16 mouse cellular contexts compared by ENCODE assay signal in the genomic region with DNA sequence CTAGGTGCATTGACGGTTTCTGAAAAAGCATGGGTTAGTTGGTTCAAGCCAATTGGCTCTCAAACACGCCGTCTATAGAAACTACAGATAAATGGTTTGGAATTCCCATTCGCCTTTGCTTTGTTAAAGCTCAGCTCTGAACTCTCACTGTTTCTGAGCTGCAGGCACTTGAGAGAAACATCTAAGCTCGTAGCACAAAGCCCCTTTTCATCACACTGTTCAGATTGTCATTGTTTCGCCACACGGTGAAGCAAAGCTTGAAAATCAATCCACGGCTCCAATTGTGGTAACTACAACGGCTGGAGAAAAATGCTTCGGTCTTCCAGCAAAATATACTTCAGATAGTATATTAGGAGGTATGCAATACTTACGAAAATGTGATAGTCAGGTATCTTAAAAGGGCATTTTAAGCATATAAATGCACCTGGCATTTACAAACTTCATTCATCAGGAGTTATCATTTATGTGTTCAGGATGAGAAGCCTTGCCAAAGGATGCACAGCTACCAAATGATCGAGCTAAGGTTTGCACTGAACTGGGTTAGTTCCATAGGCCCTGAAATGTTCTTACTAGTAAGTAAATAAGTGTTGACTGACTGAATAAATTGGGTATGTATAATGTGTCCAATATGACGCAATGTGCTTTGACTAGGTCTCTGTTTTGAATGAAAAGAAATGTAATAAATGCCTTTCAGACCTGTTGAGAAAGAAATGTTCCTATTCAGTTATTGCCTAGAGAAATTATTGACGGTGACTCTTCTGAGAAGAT. TPM values are rescaled to one million over a fixed set of nuclear protein-coding genes. Genes with fewer than 3 reads are reported as not detected.
DNase-seq lines count a peak whose midpoint lies in the region; ATAC-seq and TF ChIP-seq lines count a peak whose summit lies in the region.
"Had no signal": no experiment of that assay in that cellular context is flagged by ENCODE, and none has a peak within 500 bp of the region (broad histone marks: within the 10 kb centered on the region; RNA-seq: fewer than 3 reads in every experiment).

No protein-coding gene starts in this region.

- H3K9me3 ChIP-seq in embryonic facial prominence, embryonic 11.5 days (replicated peaks; ENCODE audit: control insufficient read depth, low read length): no peaks in the 10 kb centered on the region
- H3K9me3 ChIP-seq in embryonic facial prominence, embryonic 10.5 days: no peaks in the 10 kb centered on the region
- no peaks in the 10 kb centered on the region for H3K9me3 ChIP-seq in forebrain, embryonic 13.5 days (replicated peaks)
- no peaks in the 10 kb centered on the region for H3K9me3 ChIP-seq in hindbrain, postnatal 0 days (ENCODE audit: low read length)
- no peaks in the 10 kb centered on the region for H3K9me3 ChIP-seq in neural tube, embryonic 14.5 days (ENCODE audit: control insufficient read depth, low read length)

- H3K27me3 ChIP-seq in embryonic facial prominence, embryonic 11.5 days (ENCODE audit: control insufficient read depth, insufficient read depth, low read length): no peaks in the 10 kb centered on the region
- H3K27me3 ChIP-seq in embryonic facial prominence, embryonic 10.5 days (replicated peaks; ENCODE audit: low read depth, poor library complexity, severe bottlenecking): no peaks in the 10 kb centered on the region
- no peaks in the 10 kb centered on the region for H3K27me3 ChIP-seq in forebrain, embryonic 13.5 days
- no peaks in the 10 kb centered on the region for H3K27me3 ChIP-seq in hindbrain, postnatal 0 days (ENCODE audit: insufficient read depth, low read length)
- no peaks in the 10 kb centered on the region for H3K27me3 ChIP-seq in neural tube, embryonic 14.5 days (ENCODE audit: control insufficient read depth, insufficient read depth, low read length)
- H3K27me3 ChIP-seq: megakaryocyte, embryonic 14.5 days had no signal

- H3K4me3 ChIP-seq in embryonic facial prominence, embryonic 11.5 days (ENCODE audit: low read depth, low read length): no peak overlapping the region
- H3K4me3 ChIP-seq in embryonic facial prominence, embryonic 10.5 days: no peak overlapping the region
- H3K4me3 ChIP-seq in forebrain, embryonic 13.5 days: no peak overlapping the region
- no peak overlapping the region for H3K4me3 ChIP-seq in hindbrain, postnatal 0 days (ENCODE audit: low read length)
- no peak overlapping the region for H3K4me3 ChIP-seq in neural tube, embryonic 14.5 days (ENCODE audit: low read depth, low read length)
- H3K4me3 ChIP-seq: erythroblast, embryonic 14.5 days; megakaryocyte, embryonic 14.5 days had no signal

- H3K4me2 ChIP-seq in embryonic facial prominence, embryonic 11.5 days (ENCODE audit: low read depth, low read length): no peak overlapping the region
- peak overlapping the region; percentile 34 for H3K4me2 ChIP-seq in forebrain, embryonic 13.5 days
- H3K4me2 ChIP-seq in hindbrain, postnatal 0 days (ENCODE audit: low read depth, low read length): peak overlapping the region; percentile 24
- H3K4me2 ChIP-seq in neural tube, embryonic 14.5 days (ENCODE audit: low read depth, low read length): no peak overlapping the region; the same call in 1 of the 2 replicates

- peak; percentile 36 for DNase-seq in embryonic facial prominence, embryonic 11.5 days (ENCODE audit: low spot score)
- DNase-seq in embryonic facial prominence, embryonic 10.5 days (ENCODE audit: low spot score): no peak
- peak; percentile 60 for DNase-seq in hindbrain, postnatal 0 days (ENCODE audit: low spot score)
- DNase-seq in right cerebral cortex, adult 18-20 months: no peak
- no peak for DNase-seq in natural killer cell, adult 2 months (ENCODE audit: low spot score in 2 of 2)
- no peak for DNase-seq in ovary, postnatal 10 days (ENCODE audit: low spot score)
- DNase-seq: cerebellum, adult 9-11 months; gastrocnemius, postnatal 10 days; kidney, adult 8-10 months; liver, postnatal 0 days had no signal

- ATAC-seq in embryonic facial prominence, embryonic 11.5 days (replicated peaks; ENCODE audit: insufficient number of reproducible peaks, low FRiP score, low TSS enrichment, low read depth): 0 out of 2 replicates have a peak, but pooled peaks have one; percentile 50
- peak; percentile 87 for ATAC-seq in forebrain, embryonic 13.5 days
- ATAC-seq in hindbrain, postnatal 0 days: no peak
- peak; percentile 41; the same call in 1 of the 2 replicates for ATAC-seq in neural tube, embryonic 14.5 days (ENCODE audit: low read depth)
- ATAC-seq: liver, postnatal 0 days had no signal

- H3K36me3 ChIP-seq in embryonic facial prominence, embryonic 11.5 days (replicated peaks; ENCODE audit: control insufficient read depth, insufficient read depth, low read depth, low read length): no peaks in the 10 kb centered on the region
- no peaks in the 10 kb centered on the region for H3K36me3 ChIP-seq in embryonic facial prominence, embryonic 10.5 days (replicated peaks)
- no peaks in the 10 kb centered on the region for H3K36me3 ChIP-seq in forebrain, embryonic 13.5 days (ENCODE audit: poor library complexity, severe bottlenecking)
- no peaks in the 10 kb centered on the region for H3K36me3 ChIP-seq in hindbrain, postnatal 0 days (ENCODE audit: insufficient read depth, low read length)
- H3K36me3 ChIP-seq in neural tube, embryonic 14.5 days (ENCODE audit: control insufficient read depth, insufficient read depth, low read length): no peaks in the 10 kb centered on the region

- no peak overlapping the region for H3K9ac ChIP-seq in embryonic facial prominence, embryonic 11.5 days (replicated peaks; ENCODE audit: low read length)
- no peak overlapping the region for H3K9ac ChIP-seq in forebrain, embryonic 13.5 days
- H3K9ac ChIP-seq in hindbrain, postnatal 0 days (replicated peaks; ENCODE audit: low read length): no peak overlapping the region
- H3K9ac ChIP-seq in neural tube, embryonic 14.5 days (replicated peaks; ENCODE audit: low read depth, low read length): no peak overlapping the region
- H3K9ac ChIP-seq: liver, postnatal 0 days had no signal

- no peak overlapping the region for H3K27ac ChIP-seq in embryonic facial prominence, embryonic 11.5 days (replicated peaks; ENCODE audit: low read depth, low read length)
- H3K27ac ChIP-seq in embryonic facial prominence, embryonic 10.5 days (replicated peaks): no peak overlapping the region
- H3K27ac ChIP-seq in forebrain, embryonic 13.5 days: peak overlapping the region; percentile 62
- peak overlapping the region; percentile 48; the same call in 1 of the 2 replicates for H3K27ac ChIP-seq in hindbrain, postnatal 0 days
- peak overlapping the region; percentile 25; the same call in 1 of the 2 replicates for H3K27ac ChIP-seq in neural tube, embryonic 14.5 days (ENCODE audit: low read depth, low read length)

- no peak for TF ChIP-seq CTCF in hindbrain, postnatal 0 days (IDR thresholded peaks at IDR 0.05; ENCODE audit: low read depth)

- no peaks in the 10 kb centered on the region for H3K4me1 ChIP-seq in embryonic facial prominence, embryonic 11.5 days (ENCODE audit: control insufficient read depth, insufficient read depth, low read length)
- no peaks in the 10 kb centered on the region for H3K4me1 ChIP-seq in embryonic facial prominence, embryonic 10.5 days
- H3K4me1 ChIP-seq in forebrain, embryonic 13.5 days: peaks cover 21% of the 10 kb centered on the region
- H3K4me1 ChIP-seq in hindbrain, postnatal 0 days (ENCODE audit: insufficient read depth, low read length): no peaks in the 10 kb centered on the region
- no peaks in the 10 kb centered on the region for H3K4me1 ChIP-seq in neural tube, embryonic 14.5 days (ENCODE audit: control insufficient read depth, insufficient read depth, low read length)
- H3K4me1 ChIP-seq: megakaryocyte, embryonic 14.5 days had no signal

- 44% methylated on average over 14 of the region's 14 CpGs for WGBS in embryonic facial prominence, embryonic 11.5 days
- WGBS in embryonic facial prominence, embryonic 10.5 days: 43% methylated on average over 14 of the region's 14 CpGs
- 7% methylated on average over 14 of the region's 14 CpGs for WGBS in forebrain, embryonic 13.5 days
- WGBS in hindbrain, postnatal 0 days: 22% methylated on average over 14 of the region's 14 CpGs
- 17% methylated on average over 14 of the region's 14 CpGs for WGBS in neural tube, embryonic 14.5 days

RNA-seq across cellular contexts. Expression of a gene that starts 1.6 kb away (rescaled TPM):
- polyA plus RNA-seq in embryonic facial prominence, embryonic 11.5 days (2014; fragmentation: Nextera tagmentation; extraction: Ambion mirVana): not detected in 2 replicates
- not detected in 2 replicates for polyA plus RNA-seq in embryonic facial prominence, embryonic 10.5 days (2016; fragmentation: Nextera tagmentation; extraction: Ambion mirVana)
- 0.19 and 0.25 TPM in 2 replicates for polyA plus RNA-seq in forebrain, embryonic 13.5 days (2015; fragmentation: Nextera tagmentation; extraction: Ambion mirVana)
- not detected in 2 replicates for total RNA-seq in hindbrain, postnatal 0 days (2014; rRNA removed)
- 0.10 and 0.16 TPM in 2 replicates for polyA plus RNA-seq in hindbrain, postnatal 0 days (2015; fragmentation: Nextera tagmentation; extraction: Ambion mirVana)
- 0.67 and 0.94 TPM in 2 replicates for polyA plus RNA-seq in neural tube, embryonic 14.5 days (2014; fragmentation: Nextera tagmentation; extraction: Ambion mirVana)
- total RNA-seq: gastrocnemius, postnatal 10 days had no signal
- polyA plus RNA-seq: erythroblast, embryonic 14.5 days; heart, embryonic 16.5 days; limb, embryonic 11.5 days; liver, postnatal 0 days had no signal

Comparison
In these comparisons a context has a peak if more than half of its experiments do, and no peak if none do; other contexts are left out.
1. DNase-seq: peak in embryonic facial prominence, embryonic 11.5 days (single experiment) and hindbrain, postnatal 0 days (single experiment); none in embryonic facial prominence, embryonic 10.5 days (single experiment), right cerebral cortex, adult 18-20 months (single experiment), natural killer cell, adult 2 months (0 of 2) and ovary, postnatal 10 days (single experiment).
2. H3K27ac ChIP-seq: peak in forebrain, embryonic 13.5 days (single experiment), hindbrain, postnatal 0 days (single experiment) and neural tube, embryonic 14.5 days (single experiment); none in embryonic facial prominence, embryonic 11.5 days (single experiment) and embryonic facial prominence, embryonic 10.5 days (single experiment).
3. H3K4me2 ChIP-seq: peak in forebrain, embryonic 13.5 days (single experiment) and hindbrain, postnatal 0 days (single experiment); none in embryonic facial prominence, embryonic 11.5 days (single experiment) and neural tube, embryonic 14.5 days (single experiment).